Mouse (Mus musculus) olfactory bulb, adult 2 months (tissue): ENCODE measurements around the gene Bend5.

Experiments used
- CTCF ChIP-seq: fragments of 200-500 bp; IDR thresholded peaks from 2 replicates; pipeline ENCODE4 v1.5.1; 2012; ENCODE audit warnings: low read depth, mild to moderate bottlenecking, low read length, moderate library complexity; ENCODE audit not compliant: insufficient read depth
- POLR2A ChIP-seq: fragments of 200-500 bp; IDR thresholded peaks from 2 replicates; pipeline ENCODE4 v1.6.1; 2012; ENCODE audit warnings: mild to moderate bottlenecking, low read depth, low read length, moderate library complexity; ENCODE audit not compliant: insufficient read depth

DNA sequence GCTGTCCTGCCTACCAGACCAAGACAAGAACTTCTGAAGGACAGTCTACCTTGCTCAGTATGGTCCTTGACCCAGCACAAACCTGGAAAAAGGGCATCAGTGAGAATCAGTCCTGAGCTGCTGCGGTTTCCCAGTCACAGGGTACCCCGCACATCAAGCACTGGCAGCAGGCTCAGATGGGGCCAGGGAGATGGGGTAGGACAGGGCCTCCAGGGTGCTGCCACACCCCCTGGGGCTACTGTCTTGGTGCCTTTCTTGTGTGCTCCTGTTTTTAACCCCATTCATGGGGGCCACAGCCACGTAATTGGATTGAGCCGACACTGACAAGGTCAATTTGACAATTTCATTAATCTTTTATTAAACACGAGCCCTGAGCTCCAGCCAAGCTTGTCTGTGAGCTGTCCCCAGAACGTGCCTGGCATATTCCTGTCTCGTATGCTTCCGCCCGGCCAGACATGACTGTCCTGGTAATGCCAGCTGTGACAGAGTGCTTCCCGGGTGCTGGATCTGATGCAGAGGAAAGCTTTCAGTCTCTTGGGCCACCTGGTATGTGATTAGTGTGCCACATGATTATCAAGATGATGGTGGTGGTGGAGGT is 60.7 kb downstream of the Bend5 start:
- TF ChIP-seq CTCF (no peak), POLR2A (no peak)
